Mouse (Mus musculus) left cerebral cortex, adult 11 months (tissue): ENCODE results near the gene Shoc2.

Experiments
- DNase-seq: peaks from one replicate; pipeline ENCODE4 v3.0.0; 2022; ENCODE audit warnings: low spot score

The Shoc2 gene

GRCm38 (mm10) chr19:54035100-54035499 is 91.0 kb downstream of the Shoc2 start:
- no peak for DNase-seq

GRCm38 (mm10) chr19:54039441-54039840 is 95.3 kb downstream of the Shoc2 start:
- no peak for DNase-seq

GRCm38 (mm10) chr19:54040356-54041028 is 96.4 kb downstream of the Shoc2 start:
- DNase-seq, result no peak

GRCm38 (mm10) chr19:54041029-54041367 is 96.9 kb downstream of the Shoc2 start:
- DNase-seq, result no peak

GRCm38 (mm10) chr19:54043851-54044250 is 99.7 kb downstream of the Shoc2 start, which contains the start of gene Adra2a:
Adra2a (plus strand) TSS chr19:54044151.
- DNase-seq, result no peak

- peak; percentile 52 for DNase-seq
Measured at GRCm38 (mm10) chr19:54044507-54045371, 100.6 kb downstream of the Shoc2 start.

- no peak for DNase-seq
Measured at GRCm38 (mm10) chr19:54045412-54045811, 101.3 kb downstream of the Shoc2 start.

- DNase-seq, result no peak
Measured at GRCm38 (mm10) chr19:54045931-54046683, 102.0 kb downstream of the Shoc2 start.

- no peak for DNase-seq
Measured at GRCm38 (mm10) chr19:54046684-54047070, 102.6 kb downstream of the Shoc2 start.

- no peak for DNase-seq
Measured at GRCm38 (mm10) chr19:54047386-54048050, 103.4 kb downstream of the Shoc2 start.

- DNase-seq, result no peak
Measured at GRCm38 (mm10) chr19:54048161-54048885, 104.2 kb downstream of the Shoc2 start.

GRCm38 (mm10) chr19:54051651-54052050 is 107.5 kb downstream of the Shoc2 start:
- DNase-seq, result no peak

GRCm38 (mm10) chr19:54055845-54056244 is 111.7 kb downstream of the Shoc2 start:
- no peak for DNase-seq

- DNase-seq, result no peak
Measured at GRCm38 (mm10) chr19:54068447-54068846, 124.3 kb downstream of the Shoc2 start.

GRCm38 (mm10) chr19:54070521-54070920 is 126.4 kb downstream of the Shoc2 start:
- DNase-seq, result no peak

- DNase-seq, result no peak
Measured at GRCm38 (mm10) chr19:54072233-54072800, 128.2 kb downstream of the Shoc2 start.

GRCm38 (mm10) chr19:54076362-54077349 is 132.6 kb downstream of the Shoc2 start:
- DNase-seq, result no peak

GRCm38 (mm10) chr19:54081303-54081702 is 137.2 kb downstream of the Shoc2 start:
- DNase-seq, result no peak

- DNase-seq, result no peak
Measured at GRCm38 (mm10) chr19:54081716-54082165, 137.6 kb downstream of the Shoc2 start.
